Mouse (Mus musculus) spleen, adult 2 months (tissue): ENCODE results near the gene 4930558K02Rik.

Experiments
- CTCF ChIP-seq: fragments of 200-500 bp; IDR thresholded peaks from 2 replicates; pipeline ENCODE4 v1.5.1; 2011; ENCODE audit warnings: mild to moderate bottlenecking, inconsistent platforms; ENCODE audit not compliant: insufficient read depth, insufficient read length, insufficient replicate concordance; ENCODE audit errors: extremely low read depth
- POLR2A ChIP-seq: fragments of 200-500 bp; IDR thresholded peaks from 2 replicates; pipeline ENCODE4 v1.6.1; 2011; ENCODE audit warnings: low read depth, low read length, inconsistent platforms

DNA sequence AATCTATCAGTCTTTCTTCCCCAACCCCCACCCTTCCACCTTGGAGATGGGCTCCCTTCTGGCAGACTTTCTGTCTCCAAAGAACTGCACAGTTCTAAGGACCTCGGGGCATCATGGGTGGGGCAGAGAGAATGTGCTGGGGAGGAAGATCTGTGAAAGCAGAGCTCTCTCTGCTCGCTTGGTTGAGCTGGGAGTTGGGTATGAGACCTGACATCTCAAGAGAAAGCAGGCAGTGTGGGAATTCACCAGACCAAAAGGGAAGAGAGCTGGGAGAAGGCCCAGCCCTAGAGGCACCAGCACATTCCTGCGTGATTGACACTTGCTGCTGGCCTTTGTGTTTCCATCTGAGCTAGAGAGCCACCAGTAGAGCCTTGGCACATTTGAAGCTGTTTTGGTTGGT, 63.4 kb downstream of the 4930558K02Rik start:
- TF ChIP-seq CTCF: no peak
- TF ChIP-seq POLR2A: no peak
